Comparison of ENCODE assay signal across 23 mouse cellular contexts in genomic region chr16:63452301-63452700, GRCm38 (mm10).
A peak's percentile ranks its signal among the peaks of the same experiment; 100 is the strongest.
DNase-seq lines count a peak whose midpoint lies in the region; ATAC-seq lines count a peak whose summit lies in the region.
"Had no signal": no experiment of that assay in that cellular context is flagged by ENCODE, and none has a peak within 500 bp of the region (broad histone marks: within the 10 kb centered on the region; RNA-seq: fewer than 3 reads in every experiment).

No protein-coding gene starts in this region.

- no peak for DNase-seq in heart, adult 9 months (ENCODE audit: low spot score in 2 of 2)
- DNase-seq in lung, postnatal 10 days = no peak
- DNase-seq in hindlimb bud, embryonic 11.5 days (ENCODE audit: extremely low spot score, low read depth, low spot score) = peak; percentile 88
- DNase-seq in neural tube, embryonic 11.5 days (ENCODE audit: low spot score) = peak; percentile 33
- no peak for DNase-seq in gastrocnemius, postnatal 4 days (ENCODE audit: low spot score in 2 of 2)
- no peak for DNase-seq in adrenal gland, postnatal 4 days (ENCODE audit: low spot score in 2 of 2)
- DNase-seq: adrenal gland, postnatal 25 days; cerebellum, adult 18-20 months; forebrain, postnatal 0 days; heart, postnatal 14 days; kidney, postnatal 14 days; right cerebral cortex, postnatal 25 days; thymus, adult 2 months had no signal

- ATAC-seq in heart, embryonic 13.5 days (ENCODE audit: extremely low read depth, insufficient number of reproducible peaks, low FRiP score, low TSS enrichment) = no peak
- ATAC-seq in lung, embryonic 16.5 days (ENCODE audit: low read depth) = peak; percentile 94
- no peak for ATAC-seq in neural tube, embryonic 11.5 days (ENCODE audit: insufficient read depth, low FRiP score, low TSS enrichment)
- ATAC-seq: forebrain, postnatal 0 days; inflammation-experienced regulatory T-cells, adult 6 months had no signal

- no peaks in the 10 kb centered on the region for H3K4me1 ChIP-seq in heart, embryonic 13.5 days
- H3K4me1 ChIP-seq in lung, embryonic 16.5 days (replicated peaks; ENCODE audit: control insufficient read depth, insufficient read depth, low read length) = 0 out of 2 replicates have a peak, but pooled peaks cover 3% of the 10 kb centered on the region
- no peaks in the 10 kb centered on the region for H3K4me1 ChIP-seq in neural tube, embryonic 11.5 days (ENCODE audit: control insufficient read depth, insufficient read depth, low read length)
- H3K4me1 ChIP-seq: forebrain, embryonic 10.5 days; hindbrain, embryonic 12.5 days; midbrain, embryonic 12.5 days; stomach, embryonic 15.5 days had no signal

- H3K27ac ChIP-seq in heart, embryonic 13.5 days (replicated peaks) = no peak overlapping the region
- H3K27ac ChIP-seq in lung, embryonic 16.5 days (ENCODE audit: low read length) = peak overlapping the region; percentile 53
- H3K27ac ChIP-seq in neural tube, embryonic 11.5 days (ENCODE audit: low read depth, low read length) = no peak overlapping the region
- H3K27ac ChIP-seq: forebrain, embryonic 10.5 days; hindbrain, embryonic 12.5 days; liver, embryonic 14.5 days; midbrain, embryonic 12.5 days; stomach, embryonic 15.5 days had no signal

- H3K4me2 ChIP-seq in heart, embryonic 13.5 days = 0 out of 2 replicates have a peak overlapping the region, but pooled peaks have one; percentile 22
- H3K4me2 ChIP-seq in lung, embryonic 16.5 days (ENCODE audit: low read depth, low read length) = peak overlapping the region; percentile 7; the same call in 1 of the 2 replicates
- H3K4me2 ChIP-seq in neural tube, embryonic 11.5 days (ENCODE audit: low read depth) = no peak overlapping the region
- H3K4me2 ChIP-seq: heart, embryonic 11.5 days; hindbrain, embryonic 12.5 days; midbrain, embryonic 12.5 days; stomach, embryonic 15.5 days had no signal

- no peak overlapping the region for H3K4me3 ChIP-seq in heart, embryonic 13.5 days
- H3K4me3 ChIP-seq in lung, embryonic 16.5 days (ENCODE audit: low read length) = no peak overlapping the region
- no peak overlapping the region for H3K4me3 ChIP-seq in neural tube, embryonic 11.5 days (ENCODE audit: low read depth, low read length)
- H3K4me3 ChIP-seq: forebrain, embryonic 10.5 days; hindbrain, embryonic 12.5 days; midbrain, embryonic 12.5 days; stomach, embryonic 15.5 days had no signal

- WGBS in heart, embryonic 13.5 days = 46% methylated on average over 4 of the region's 4 CpGs
- WGBS in lung, embryonic 16.5 days = 27% methylated on average over 4 of the region's 4 CpGs
- WGBS in neural tube, embryonic 11.5 days = 43% methylated on average over 4 of the region's 4 CpGs

- H3K36me3 ChIP-seq in heart, embryonic 13.5 days = no peaks in the 10 kb centered on the region
- H3K36me3 ChIP-seq in lung, embryonic 16.5 days (ENCODE audit: control insufficient read depth, insufficient read depth, low read length) = no peaks in the 10 kb centered on the region
- no peaks in the 10 kb centered on the region for H3K36me3 ChIP-seq in neural tube, embryonic 11.5 days (ENCODE audit: control insufficient read depth, insufficient read depth, low read length)
- H3K36me3 ChIP-seq: forebrain, embryonic 10.5 days; G1E; hindbrain, embryonic 12.5 days; midbrain, embryonic 12.5 days; stomach, embryonic 15.5 days had no signal

- no peaks in the 10 kb centered on the region for H3K9me3 ChIP-seq in heart, embryonic 13.5 days
- H3K9me3 ChIP-seq in lung, embryonic 16.5 days (ENCODE audit: control insufficient read depth, low read length) = no peaks in the 10 kb centered on the region
- no peaks in the 10 kb centered on the region for H3K9me3 ChIP-seq in neural tube, embryonic 11.5 days (ENCODE audit: control insufficient read depth, low read length)
- H3K9me3 ChIP-seq: forebrain, embryonic 10.5 days; G1E; hindbrain, embryonic 12.5 days; midbrain, embryonic 12.5 days; stomach, embryonic 15.5 days had no signal

- H3K27me3 ChIP-seq in heart, embryonic 13.5 days (replicated peaks) = no peaks in the 10 kb centered on the region
- H3K27me3 ChIP-seq in lung, embryonic 16.5 days (ENCODE audit: control insufficient read depth, insufficient read depth, low read depth, low read length) = no peaks in the 10 kb centered on the region
- H3K27me3 ChIP-seq in neural tube, embryonic 11.5 days (ENCODE audit: control insufficient read depth, insufficient read depth, low read length) = no peaks in the 10 kb centered on the region
- H3K27me3 ChIP-seq: hindbrain, embryonic 12.5 days; midbrain, embryonic 12.5 days; stomach, embryonic 15.5 days had no signal

- H3K9ac ChIP-seq in heart, embryonic 13.5 days = no peak overlapping the region
- H3K9ac ChIP-seq in lung, embryonic 16.5 days (ENCODE audit: low read length) = no peak overlapping the region
- H3K9ac ChIP-seq in neural tube, embryonic 11.5 days (ENCODE audit: low read length) = no peak overlapping the region
- H3K9ac ChIP-seq: forebrain, postnatal 0 days; hindbrain, embryonic 12.5 days; liver, embryonic 14.5 days; midbrain, embryonic 12.5 days; stomach, embryonic 15.5 days had no signal

Comparison
In these comparisons a context has a peak if more than half of its experiments do, and no peak if none do; other contexts are left out.
1. DNase-seq: peak in hindlimb bud, embryonic 11.5 days (single experiment) and neural tube, embryonic 11.5 days (single experiment); none in heart, adult 9 months (0 of 2), lung, postnatal 10 days (single experiment), gastrocnemius, postnatal 4 days (0 of 2) and adrenal gland, postnatal 4 days (0 of 2).